Mouse (Mus musculus) liver, embryonic 13.5 days (tissue): ENCODE measurements around the gene Zc3h7b. TPM values are rescaled to one million over a fixed set of nuclear protein-coding genes. Genes with fewer than 3 reads are reported as not detected.
"Not testable (repeated sequence)": the region's sequence is repeated elsewhere in the genome, so short reads cannot be mapped to it uniquely, and the experiment has no call there.

Experiments
- ATAC-seq: fragments of 200-750 bp; cut with Nextera tagmentation; 2 replicates; pipeline ENCODE4 v1.8.0; 2017; ENCODE audit warnings: low read depth, mild to moderate bottlenecking, moderate number of reproducible peaks, moderate library complexity
- DNase-seq: peaks from one replicate; pipeline ENCODE4 v3.0.0; 2022
- H3K27ac ChIP-seq: fragments of 300-500 bp; sonication (generic); 2 replicates; pipeline ENCODE4 v1.5.1; 2015; ENCODE audit warnings: moderate library complexity, mild to moderate bottlenecking, inconsistent platforms
- H3K27me3 ChIP-seq: fragments of 300-500 bp; sonication (generic); 2 replicates; pipeline ENCODE4 v1.6.1; 2015; ENCODE audit warnings: mild to moderate bottlenecking, inconsistent platforms
- H3K36me3 ChIP-seq: fragments of 300-500 bp; sonication (generic); 2 replicates; pipeline ENCODE4 v1.6.1; 2015; ENCODE audit warnings: mild to moderate bottlenecking, inconsistent platforms
- H3K4me1 ChIP-seq: fragments of 300-500 bp; sonication (generic); replicated peaks from 2 replicates; pipeline ENCODE4 v1.6.1; 2015; ENCODE audit warnings: inconsistent platforms
- H3K4me2 ChIP-seq: fragments of 300-500 bp; sonication (generic); 2 replicates; pipeline ENCODE4 v1.6.1; 2015; ENCODE audit warnings: inconsistent platforms, mild to moderate bottlenecking, moderate library complexity
- H3K4me3 ChIP-seq: fragments of 300-500 bp; sonication (generic); replicated peaks from 2 replicates; pipeline ENCODE4 v1.5.1; 2015; ENCODE audit warnings: mild to moderate bottlenecking, inconsistent platforms
- H3K9ac ChIP-seq: fragments of 300-500 bp; sonication (generic); 2 replicates; pipeline ENCODE4 v1.6.1; 2015; ENCODE audit warnings: mild to moderate bottlenecking, inconsistent platforms
- H3K9me3 ChIP-seq: fragments of 300-500 bp; sonication (generic); replicated peaks from 2 replicates; pipeline ENCODE4 v1.6.1; 2016; ENCODE audit warnings: inconsistent platforms
- WGBS: fragments of 180-500 bp; shearing (Covaris S2); methylation state at CpG from one replicate; pipeline ENCODE4 v1.1.7; 2015; ENCODE audit not compliant: insufficient replicate concordance; 5-methylcytosine and 5-hydroxymethylcytosine counted together
- polyA plus RNA-seq: library from polyadenylated mRNA; unstranded; fragments of >200 nt; fragmentation: Nextera tagmentation; extraction: Ambion mirVana; gene quantifications from 2 replicates; pipeline ENCODE4 v1.2.1, GENCODE M21; 2015

The Zc3h7b gene
- polyA plus RNA-seq, 1 experiment from 2014 or later: 5.3 TPM

DNA sequence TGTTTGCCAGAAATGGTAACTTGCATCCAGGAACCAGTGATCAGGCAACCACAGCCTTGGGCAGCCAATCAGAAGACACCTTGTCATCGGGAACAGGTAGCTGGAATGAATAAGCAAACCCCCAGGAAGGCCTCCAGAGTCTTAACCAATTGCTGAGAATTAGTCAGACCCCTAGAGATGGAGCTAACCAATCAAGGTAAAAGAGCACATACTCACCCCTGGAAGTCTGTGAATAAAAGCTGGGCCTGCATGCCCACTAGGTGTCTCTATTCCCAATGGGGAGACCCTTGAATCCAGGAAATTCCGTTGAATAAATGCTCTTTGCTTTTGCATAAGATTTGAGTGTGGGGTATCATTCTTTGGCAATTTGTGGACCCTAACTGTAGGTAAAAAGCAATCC lies 4.9 kb upstream of the Zc3h7b start:
- Histone ChIP-seq H3K4me1 (peaks cover 5% of the 10 kb centered on the region; the same call in 1 of the 2 replicates), H3K9ac (no peak overlapping the region), H3K27me3 (0 out of 2 replicates have a peak, but pooled peaks cover 5% of the 10 kb centered on the region), H3K9me3 (no peaks in the 10 kb centered on the region), H3K4me3 (no peak overlapping the region), H3K27ac (no peak overlapping the region), H3K36me3 (no peaks in the 10 kb centered on the region), H3K4me2 (no peak overlapping the region)
- DNase-seq (no peak), ATAC-seq (no peak)
- 11% methylated on average over 2 of the region's 2 CpGs for whole genome bisulfite sequencing

DNA sequence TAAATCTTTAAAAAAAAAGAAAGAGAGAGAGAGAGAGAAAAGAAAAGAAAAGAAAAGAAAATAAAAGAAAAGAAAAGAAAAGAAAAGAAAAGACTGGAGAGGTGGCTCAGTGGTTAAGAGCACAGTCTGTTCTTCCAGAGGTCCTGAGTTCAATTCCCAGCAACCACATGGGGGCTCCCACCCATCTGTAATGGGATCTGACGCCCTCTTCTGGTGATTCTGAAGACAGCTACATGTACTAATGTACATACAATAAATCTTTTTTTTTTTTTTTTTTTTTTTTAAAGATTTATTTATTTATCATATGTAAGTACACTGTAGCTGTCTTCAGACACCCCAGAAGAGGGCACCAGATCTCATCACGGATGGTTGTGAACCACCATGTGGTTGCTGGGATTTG lies 2.5 kb upstream of the Zc3h7b start:
- H3K27me3 ChIP-seq, H3K4me2 ChIP-seq, H3K9ac ChIP-seq, ATAC-seq, H3K4me3 ChIP-seq, DNase-seq, H3K27ac ChIP-seq, H3K36me3 ChIP-seq, H3K9me3 ChIP-seq: not testable (repeated sequence)
- WGBS: 40% methylated on average over 2 of the region's 2 CpGs
- peaks cover 17% of the 10 kb centered on the region for H3K4me1 ChIP-seq

DNA sequence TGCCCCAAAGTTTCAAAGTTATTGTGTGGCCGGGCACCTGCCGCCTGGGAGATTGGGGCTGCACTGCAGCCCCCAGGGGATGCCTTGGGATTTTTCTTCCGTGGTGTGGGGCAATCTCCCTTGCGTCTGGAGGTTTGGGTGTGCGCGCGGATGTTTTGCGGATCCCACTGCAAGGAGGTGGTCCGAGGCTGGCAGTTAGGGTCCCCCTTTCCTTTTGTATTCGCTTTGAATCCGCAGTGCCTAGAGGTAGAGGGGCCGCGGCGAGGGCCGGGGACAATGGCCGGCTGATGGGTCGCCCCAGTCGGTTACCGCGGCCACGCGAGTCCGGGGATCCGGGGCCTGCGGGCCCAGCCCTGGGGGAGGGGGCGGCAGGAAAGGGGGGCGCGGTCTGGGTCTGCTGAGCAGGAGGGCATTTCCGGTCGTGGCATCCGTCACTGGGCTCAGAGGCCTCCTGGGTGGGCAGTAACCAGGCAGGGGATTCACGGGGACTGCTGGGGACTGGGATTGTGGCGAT lies 801 bp downstream of the Zc3h7b start:
- H3K27me3 ChIP-seq: no peaks in the 10 kb centered on the region
- H3K4me1 ChIP-seq: peaks cover 24% of the 10 kb centered on the region
- peak overlapping the region; percentile 78 for H3K27ac ChIP-seq
- H3K36me3 ChIP-seq: no peaks in the 10 kb centered on the region
- peak overlapping the region; percentile 95 for H3K4me2 ChIP-seq
- peak; percentile 20 for DNase-seq
- no peaks in the 10 kb centered on the region for H3K9me3 ChIP-seq
- ATAC-seq: peak; percentile 28
- peak overlapping the region; percentile 76 for H3K4me3 ChIP-seq
- under 1% methylated on average over 33 of the region's 33 CpGs for WGBS
- peak overlapping the region; percentile 84 for H3K9ac ChIP-seq

DNA sequence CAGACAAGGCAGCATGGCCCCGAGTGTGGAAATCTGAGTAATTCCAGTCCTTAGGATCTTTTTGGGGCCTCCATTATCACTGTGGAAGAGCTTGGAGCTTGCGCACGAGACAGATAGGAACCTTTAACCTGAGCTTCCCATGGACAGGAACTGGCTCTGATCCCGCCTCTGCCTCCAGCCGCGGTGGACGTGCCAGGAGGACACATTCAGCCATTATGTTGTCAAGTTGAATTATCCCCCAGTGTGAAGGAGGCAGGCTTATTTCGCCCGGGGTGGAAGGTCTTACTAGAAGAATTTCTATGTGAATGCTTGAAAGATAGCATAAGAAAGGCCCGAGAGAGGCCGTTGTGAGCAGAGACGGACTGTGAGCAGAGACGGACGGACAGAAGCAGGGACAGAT lies 4.9 kb downstream of the Zc3h7b start:
- peaks cover 32% of the 10 kb centered on the region for H3K4me1 ChIP-seq
- no peak overlapping the region for H3K27ac ChIP-seq
- H3K36me3 ChIP-seq: 0 out of 2 replicates have a peak, but pooled peaks cover 7% of the 10 kb centered on the region
- 69% methylated on average over 14 of the region's 14 CpGs for WGBS
- ATAC-seq (no peak), DNase-seq (no peak)
- no peaks in the 10 kb centered on the region for H3K9me3 ChIP-seq
- no peaks in the 10 kb centered on the region for H3K27me3 ChIP-seq
- no peak overlapping the region for H3K4me2 ChIP-seq
- no peak overlapping the region for H3K9ac ChIP-seq
- no peak overlapping the region for H3K4me3 ChIP-seq

DNA sequence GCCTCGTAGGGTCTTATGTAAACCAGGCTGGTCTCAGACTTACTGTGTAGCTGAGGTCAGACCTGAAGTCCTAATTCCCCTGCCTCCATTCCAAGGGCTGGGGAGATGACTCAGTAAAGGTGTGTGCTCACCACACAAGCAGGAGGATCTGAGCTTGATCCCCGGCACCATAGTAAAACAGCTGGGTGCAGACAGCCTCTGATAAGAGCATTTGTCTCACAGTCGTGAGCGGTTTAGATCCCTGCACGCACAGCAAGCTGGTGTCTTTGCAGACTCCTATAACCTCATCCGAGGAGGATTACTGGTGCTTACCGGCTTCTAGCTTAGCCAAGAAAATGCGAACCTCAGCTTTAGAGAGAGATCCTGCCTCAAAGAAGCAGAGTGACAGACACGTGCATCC lies 8.8 kb downstream of the Zc3h7b start:
- Histone ChIP-seq H3K9me3 (no peaks in the 10 kb centered on the region), H3K27ac (no peak overlapping the region), H3K4me2 (no peak overlapping the region), H3K9ac (no peak overlapping the region), H3K36me3 (peaks cover 20% of the 10 kb centered on the region), H3K4me1 (peaks cover 24% of the 10 kb centered on the region), H3K27me3 (no peaks in the 10 kb centered on the region), H3K4me3 (no peak overlapping the region)
- 67% methylated on average over 9 of the region's 9 CpGs for WGBS
- 0 out of 2 replicates have a peak, but pooled peaks have one; percentile 29 for ATAC-seq
- DNase-seq: no peak

DNA sequence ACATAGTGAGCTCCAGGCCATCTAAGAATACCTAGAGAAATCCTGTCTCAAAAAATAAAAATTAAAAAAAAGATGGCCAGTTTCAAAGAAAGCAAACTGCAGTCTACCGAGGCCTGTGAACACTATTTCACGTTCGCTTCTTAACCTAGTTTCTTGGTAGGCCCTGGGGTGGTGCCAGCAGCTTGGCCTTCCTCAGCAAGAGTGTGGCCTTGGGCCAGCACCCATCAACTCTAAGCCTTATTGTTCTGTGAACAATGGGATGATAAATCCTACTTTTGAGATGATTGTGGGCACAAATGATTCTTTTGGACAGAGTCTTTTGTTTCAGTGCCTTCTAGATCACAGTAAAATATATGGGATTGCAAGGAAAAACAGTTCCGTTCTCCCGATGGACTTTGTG lies 13.8 kb downstream of the Zc3h7b start:
- Histone ChIP-seq H3K4me3 (no peak overlapping the region), H3K9me3 (no peaks in the 10 kb centered on the region), H3K27me3 (no peaks in the 10 kb centered on the region), H3K9ac (no peak overlapping the region), H3K4me1 (peaks cover 35% of the 10 kb centered on the region), H3K27ac (no peak overlapping the region), H3K36me3 (peaks cover 17% of the 10 kb centered on the region), H3K4me2 (no peak overlapping the region)
- ATAC-seq (no peak), DNase-seq (no peak)
- 86% methylated on average over 5 of the region's 5 CpGs for WGBS

DNA sequence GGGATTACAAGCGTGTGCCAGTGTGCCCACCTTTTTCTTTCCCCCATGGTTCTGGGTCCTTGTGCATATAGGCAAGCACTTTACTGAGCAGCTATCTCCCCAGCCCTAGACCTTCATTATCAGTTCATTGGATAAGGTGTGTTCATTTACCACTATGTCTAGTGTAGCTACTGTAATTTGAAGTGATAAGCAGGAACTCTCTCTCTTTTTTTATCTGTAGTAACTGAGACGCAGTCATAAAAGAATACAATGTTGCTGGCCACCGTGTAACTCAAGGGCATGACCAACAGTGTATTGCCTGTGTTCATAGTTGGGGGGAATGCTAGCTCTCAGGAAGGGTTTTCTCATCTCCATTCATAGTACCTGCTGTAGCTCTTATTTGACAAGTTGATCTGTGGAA lies 14.7 kb downstream of the Zc3h7b start:
- Histone ChIP-seq H3K27me3 (no peaks in the 10 kb centered on the region), H3K4me3 (no peak overlapping the region), H3K36me3 (peaks cover 17% of the 10 kb centered on the region), H3K4me1 (peaks cover 39% of the 10 kb centered on the region), H3K9me3 (no peaks in the 10 kb centered on the region), H3K27ac (peak overlapping the region; percentile 61), H3K9ac (peak overlapping the region; percentile 51; the same call in 1 of the 2 replicates), H3K4me2 (peak overlapping the region; percentile 17; the same call in 1 of the 2 replicates)
- ATAC-seq: peak; percentile 75
- DNase-seq: no peak
- 35% methylated on average over 3 of the region's 3 CpGs for WGBS

DNA sequence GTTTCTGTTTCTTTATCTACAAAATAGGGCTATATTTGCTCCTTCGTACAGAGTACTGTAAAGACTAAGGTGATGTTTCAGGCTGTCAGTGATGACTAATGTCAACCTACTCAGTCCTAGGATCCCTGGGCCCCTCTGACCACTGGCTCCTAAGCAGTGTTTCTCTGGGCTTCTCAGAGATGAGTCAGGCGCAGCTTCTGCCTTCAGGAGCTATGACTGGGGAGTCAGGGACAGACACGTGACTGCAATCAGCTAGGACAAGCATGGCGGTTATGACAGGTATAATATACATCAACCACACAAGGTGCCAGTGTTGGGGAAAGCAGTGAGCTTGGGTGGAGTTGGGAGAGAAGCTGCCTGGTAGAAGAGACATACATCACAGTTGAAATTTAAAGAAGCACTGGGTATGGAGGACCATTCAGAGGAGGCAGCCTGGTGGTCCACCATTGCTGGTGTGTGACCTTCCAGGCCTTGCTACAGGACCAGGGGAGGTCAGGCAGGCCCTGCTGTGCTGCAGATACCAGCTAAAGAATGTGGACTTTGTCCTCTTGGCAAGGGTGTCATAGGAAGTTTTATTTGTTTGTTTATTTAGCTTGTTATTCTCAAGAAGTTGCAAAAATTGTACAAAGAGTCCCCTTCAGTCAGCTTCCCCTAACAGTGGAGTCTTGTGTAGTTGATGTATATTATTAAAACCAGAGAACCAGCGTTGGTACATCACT lies 15.7 kb downstream of the Zc3h7b start:
- 74% methylated on average over 5 of the region's 5 CpGs for WGBS
- no peak overlapping the region; the same call in 1 of the 2 replicates for H3K27ac ChIP-seq

DNA sequence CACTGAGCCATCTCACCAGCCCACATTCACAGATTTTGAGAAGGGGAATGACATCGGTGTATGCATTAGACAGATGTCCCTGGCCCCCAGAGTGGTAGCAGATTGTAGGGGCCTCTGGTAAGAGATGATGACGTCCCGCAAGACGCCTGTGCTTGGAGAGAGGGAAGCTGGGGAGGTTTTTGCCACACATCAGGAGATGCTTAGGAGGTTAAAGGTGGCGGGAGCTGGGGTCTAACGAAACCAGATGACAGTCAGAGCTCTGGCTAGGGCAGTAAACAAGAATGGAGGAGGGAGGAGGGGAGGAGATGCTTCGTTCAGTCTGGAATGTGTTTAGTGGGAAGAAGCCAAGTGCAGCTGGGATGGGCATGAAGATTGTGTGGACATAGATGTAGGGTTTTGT lies 16.5 kb downstream of the Zc3h7b start:
- Histone ChIP-seq H3K4me3 (no peak overlapping the region), H3K4me2 (no peak overlapping the region), H3K9ac (no peak overlapping the region), H3K4me1 (peaks cover 56% of the 10 kb centered on the region), H3K9me3 (no peaks in the 10 kb centered on the region), H3K36me3 (peaks cover 4% of the 10 kb centered on the region; the same call in 1 of the 2 replicates), H3K27me3 (no peaks in the 10 kb centered on the region), H3K27ac (no peak overlapping the region)
- ATAC-seq: no peak
- no peak for DNase-seq
- WGBS: 84% methylated on average over 7 of the region's 7 CpGs

More for the DNA sequence above, 15.7 kb downstream of the Zc3h7b start:
- Histone ChIP-seq H3K9me3 (no peaks in the 10 kb centered on the region), H3K4me3 (no peak overlapping the region), H3K9ac (no peak overlapping the region), H3K36me3 (peaks cover 9% of the 10 kb centered on the region), H3K4me1 (peaks cover 47% of the 10 kb centered on the region), H3K4me2 (no peak overlapping the region), H3K27me3 (no peaks in the 10 kb centered on the region)
- DNase-seq (no peak), ATAC-seq (no peak)

DNA sequence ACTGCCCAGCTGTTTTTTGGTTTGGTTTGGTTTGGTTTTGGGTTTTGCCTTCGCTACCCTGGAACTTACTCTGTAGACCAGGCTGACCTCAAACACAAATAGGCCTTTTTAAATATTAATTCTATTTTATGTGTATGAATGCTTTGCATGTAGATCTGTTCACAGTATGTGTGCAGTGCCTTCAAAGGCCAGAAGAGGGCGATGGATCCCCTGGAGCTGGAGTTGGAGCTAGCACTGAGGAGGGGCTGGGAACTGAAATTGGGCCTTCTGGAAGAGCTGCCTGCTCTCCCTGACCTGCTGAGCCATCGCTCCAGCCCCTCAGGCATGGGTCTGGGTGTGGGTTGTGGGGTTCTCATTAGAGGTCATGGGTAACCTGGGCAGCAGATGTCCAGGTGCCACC lies 17.1 kb downstream of the Zc3h7b start:
- DNase-seq (no peak), ATAC-seq (no peak)
- WGBS: 78% methylated on average over 3 of the region's 3 CpGs
- Histone ChIP-seq H3K9ac (no peak overlapping the region), H3K27me3 (no peaks in the 10 kb centered on the region), H3K27ac (no peak overlapping the region), H3K36me3 (peaks cover 4% of the 10 kb centered on the region; the same call in 1 of the 2 replicates), H3K4me1 (peaks cover 59% of the 10 kb centered on the region), H3K4me3 (no peak overlapping the region), H3K4me2 (no peak overlapping the region), H3K9me3 (no peaks in the 10 kb centered on the region)

DNA sequence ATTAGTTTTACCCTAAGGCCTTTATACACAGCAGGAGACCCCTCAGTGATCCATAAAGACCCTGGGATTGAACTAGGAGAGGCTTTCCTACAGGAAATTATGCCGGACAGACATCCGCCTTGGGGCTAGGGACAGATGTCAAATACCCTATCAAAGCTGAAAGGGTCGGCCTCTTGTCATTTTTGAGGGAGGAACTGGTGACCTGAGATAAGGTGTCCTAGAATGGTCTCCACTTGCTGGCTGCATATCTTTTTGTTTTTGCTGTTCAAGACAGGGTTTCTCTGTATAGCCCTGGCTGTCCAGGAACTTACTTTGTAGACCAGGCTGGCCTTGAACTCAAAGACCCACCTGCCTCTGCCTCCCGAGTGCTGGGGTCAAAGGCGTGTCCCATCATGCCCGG lies 19.7 kb downstream of the Zc3h7b start:
- Histone ChIP-seq H3K4me3 (no peak overlapping the region), H3K9ac (no peak overlapping the region), H3K36me3 (peaks cover 9% of the 10 kb centered on the region; the same call in 1 of the 2 replicates), H3K27ac (peak overlapping the region; percentile 37), H3K4me1 (peaks cover 54% of the 10 kb centered on the region), H3K27me3 (no peaks in the 10 kb centered on the region), H3K4me2 (0 out of 2 replicates have a peak overlapping the region, but pooled peaks have one; percentile 15), H3K9me3 (no peaks in the 10 kb centered on the region)
- 27% methylated on average over 6 of the region's 6 CpGs for WGBS
- peak; percentile 28 for DNase-seq
- ATAC-seq: peak; percentile 68

DNA sequence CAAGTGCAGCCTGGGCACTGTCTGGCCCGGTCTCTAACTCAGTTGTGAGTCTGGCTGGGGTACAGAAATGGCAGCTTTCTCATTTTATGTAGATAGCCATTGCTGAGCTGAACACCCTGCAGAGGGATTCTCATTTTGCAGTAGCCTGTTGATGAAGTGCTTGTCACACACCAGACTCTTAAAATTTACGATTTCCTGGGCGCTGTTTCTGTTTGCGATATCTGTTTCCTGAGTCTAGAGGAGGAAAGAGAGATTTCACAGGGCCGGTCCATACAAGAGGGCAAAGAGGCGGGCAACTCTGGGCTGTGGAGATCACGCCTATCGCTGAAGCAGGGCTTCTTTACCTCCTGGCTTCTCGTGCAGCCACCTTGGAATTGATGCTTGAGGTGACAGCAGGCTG lies 20.8 kb downstream of the Zc3h7b start:
- Histone ChIP-seq H3K4me3 (no peak overlapping the region), H3K27me3 (no peaks in the 10 kb centered on the region), H3K9ac (no peak overlapping the region), H3K9me3 (no peaks in the 10 kb centered on the region), H3K36me3 (peaks cover 17% of the 10 kb centered on the region), H3K4me2 (no peak overlapping the region), H3K4me1 (peaks cover 43% of the 10 kb centered on the region), H3K27ac (no peak overlapping the region)
- WGBS: 48% methylated on average over 9 of the region's 9 CpGs
- DNase-seq (no peak), ATAC-seq (no peak)
